Comparison of ENCODE assay signal across 22 mouse cellular contexts in the genomic region with DNA sequence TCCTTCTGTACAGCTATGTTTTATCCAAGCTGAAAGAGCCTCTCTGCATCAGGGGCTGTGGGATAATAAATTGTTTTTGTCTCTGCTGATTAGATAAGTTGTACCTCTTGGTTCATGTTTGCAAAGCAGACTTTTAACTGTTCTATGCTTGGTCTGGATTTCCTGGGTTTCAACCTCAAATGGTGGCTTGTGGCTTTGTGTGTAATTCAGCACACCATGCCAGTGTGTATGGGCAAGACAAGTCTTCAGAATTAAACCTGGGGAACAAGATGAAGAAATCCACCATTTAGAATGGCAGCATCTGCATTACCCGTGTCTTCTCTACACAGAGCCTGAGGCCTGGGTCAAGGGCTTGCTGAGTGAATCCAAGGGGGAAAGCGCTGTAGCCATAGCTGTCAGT.
DNase-seq lines count a peak whose midpoint lies in the region; ATAC-seq and TF ChIP-seq lines count a peak whose summit lies in the region.
"Had no signal": no experiment of that assay in that cellular context is flagged by ENCODE, and none has a peak within 500 bp of the region (broad histone marks: within the 10 kb centered on the region; RNA-seq: fewer than 3 reads in every experiment).

No protein-coding gene starts in this region.

- no peak overlapping the region for H3K4me3 ChIP-seq in midbrain, embryonic 15.5 days
- H3K4me3 ChIP-seq in hindbrain, postnatal 0 days (ENCODE audit: low read length) = no peak overlapping the region
- H3K4me3 ChIP-seq: embryonic facial prominence, embryonic 13.5 days; forebrain, embryonic 12.5 days; heart, embryonic 12.5 days; hindbrain, embryonic 10.5 days had no signal

- no peak overlapping the region for H3K4me2 ChIP-seq in midbrain, embryonic 15.5 days
- no peak overlapping the region for H3K4me2 ChIP-seq in hindbrain, postnatal 0 days (ENCODE audit: low read depth, low read length)
- H3K4me2 ChIP-seq: embryonic facial prominence, embryonic 13.5 days; forebrain, embryonic 12.5 days; heart, embryonic 12.5 days; hindbrain, embryonic 14.5 days had no signal

- no peaks in the 10 kb centered on the region; the same call in none of the 2 replicates for H3K27me3 ChIP-seq in midbrain, embryonic 15.5 days (replicated peaks)
- no peaks in the 10 kb centered on the region for H3K27me3 ChIP-seq in hindbrain, postnatal 0 days (ENCODE audit: insufficient read depth, low read length)
- H3K27me3 ChIP-seq: heart, embryonic 12.5 days had no signal

- no peaks in the 10 kb centered on the region for H3K9me3 ChIP-seq in midbrain, embryonic 15.5 days
- no peaks in the 10 kb centered on the region for H3K9me3 ChIP-seq in hindbrain, postnatal 0 days (ENCODE audit: low read length)
- H3K9me3 ChIP-seq: embryonic facial prominence, embryonic 13.5 days; forebrain, embryonic 12.5 days; heart, embryonic 12.5 days; hindbrain, embryonic 10.5 days had no signal

- ATAC-seq in common myeloid progenitor, adult 5-6 weeks (replicated peaks; ENCODE audit: low read depth, poor library complexity, severe bottlenecking) = peak; percentile 48
- peak; percentile 42; the same call in 1 of the 2 replicates for ATAC-seq in megakaryocyte progenitor cell, adult 5-6 weeks (replicated peaks; ENCODE audit: poor library complexity)
- no peak for ATAC-seq in midbrain, embryonic 15.5 days (replicated peaks)
- no peak for ATAC-seq in hindbrain, postnatal 0 days
- ATAC-seq: forebrain, embryonic 16.5 days; inflammation-experienced regulatory T-cells, adult 6 months; intestine, postnatal 0 days; Patski had no signal

- DNase-seq in 416B (ENCODE audit: low read depth) = peak; percentile 59
- peak; percentile 41 for DNase-seq in CD4-positive helper T cell, adult 2 months (ENCODE audit: low read depth, low spot score)
- DNase-seq in hindbrain, postnatal 0 days (ENCODE audit: low spot score) = no peak
- DNase-seq in gastrocnemius, postnatal 14 days = no peak
- DNase-seq: adrenal gland, adult 2 months; adrenal gland, postnatal 36 days; cerebellum, adult 11 months; cerebellum, adult 8-10 months; cerebellum, postnatal 14 days; gastrocnemius, postnatal 10 days had no signal

- no peaks in the 10 kb centered on the region for H3K36me3 ChIP-seq in midbrain, embryonic 15.5 days (replicated peaks)
- H3K36me3 ChIP-seq in hindbrain, postnatal 0 days (ENCODE audit: insufficient read depth, low read length) = no peaks in the 10 kb centered on the region
- H3K36me3 ChIP-seq: embryonic facial prominence, embryonic 13.5 days; forebrain, embryonic 12.5 days; heart, embryonic 12.5 days; hindbrain, embryonic 10.5 days had no signal

- no peak overlapping the region for H3K27ac ChIP-seq in midbrain, embryonic 15.5 days
- no peak overlapping the region for H3K27ac ChIP-seq in hindbrain, postnatal 0 days
- H3K27ac ChIP-seq: embryonic facial prominence, embryonic 13.5 days; forebrain, embryonic 12.5 days; hindbrain, embryonic 10.5 days; hindbrain, embryonic 14.5 days had no signal

- intact Hi-C loops in gastrocnemius, postnatal 14 days (cut with DNase I; ENCODE audit: low total_unique reads) = no loop called here

- WGBS in midbrain, embryonic 15.5 days = 78% methylated on average over 2 of the region's 2 CpGs
- 83% methylated on average over 2 of the region's 2 CpGs for WGBS in hindbrain, postnatal 0 days

- H3K9ac ChIP-seq in midbrain, embryonic 15.5 days = no peak overlapping the region
- H3K9ac ChIP-seq in hindbrain, postnatal 0 days (replicated peaks; ENCODE audit: low read length) = no peak overlapping the region
- H3K9ac ChIP-seq: embryonic facial prominence, embryonic 13.5 days; forebrain, embryonic 12.5 days; heart, embryonic 12.5 days; hindbrain, embryonic 14.5 days had no signal

- TF ChIP-seq CTCF in hindbrain, postnatal 0 days (IDR thresholded peaks at IDR 0.05; ENCODE audit: low read depth) = no peak

- H3K4me1 ChIP-seq in midbrain, embryonic 15.5 days = peaks cover 4% of the 10 kb centered on the region; the same call in 1 of the 2 replicates
- no peaks in the 10 kb centered on the region; the same call in 1 of the 2 replicates for H3K4me1 ChIP-seq in hindbrain, postnatal 0 days (ENCODE audit: insufficient read depth, low read length)

Comparison
In these comparisons a context has a peak if more than half of its experiments do, and no peak if none do; other contexts are left out.
1. DNase-seq: peak in 416B (single experiment) and CD4-positive helper T cell, adult 2 months (single experiment); none in hindbrain, postnatal 0 days (single experiment) and gastrocnemius, postnatal 14 days (single experiment).
2. ATAC-seq: peak in common myeloid progenitor, adult 5-6 weeks (single experiment) and megakaryocyte progenitor cell, adult 5-6 weeks (single experiment); none in midbrain, embryonic 15.5 days (single experiment) and hindbrain, postnatal 0 days (single experiment).